Mouse (Mus musculus) Patski (cell line): Measurements from ENCODE around the gene Lpo. TPM values are rescaled to one million over a fixed set of nuclear protein-coding genes. Genes with fewer than 3 reads are reported as not detected.

ENCODE experiments used
- ATAC-seq: fragments of 100-300 bp; one replicate; pipeline ENCODE4 v1.8.0; 2021
- CTCF ChIA-PET: fragments of 350-600 bp; sonication (Branson Sonifier 250); formaldehyde crosslinking; loops from one replicate; lab custom pipeline; 2022; ENCODE audit warnings: inconsistent platforms; lab: Charles Lee
- POLR2A ChIA-PET: fragments of 350-600 bp; sonication (Branson Sonifier 250); formaldehyde crosslinking; loops from one replicate; lab custom pipeline; 2022; ENCODE audit warnings: antibody characterized with exemption, inconsistent platforms; lab: Charles Lee
- DNase-seq: peaks from one replicate; pipeline ENCODE4 v3.0.0-alpha.2; 2011; ENCODE audit warnings: low read depth, low spot score
- H3K27me3 ChIP-seq: fragments of 371-371 bp; one replicate; pipeline ENCODE4 v1.5.1; 2021
- CTCF ChIP-seq: fragments of 100-300 bp; IDR thresholded peaks from one replicate; pipeline ENCODE4 v1.5.1; 2021
- in situ Hi-C: fragments of 300-500 bp; cut with MboI; formaldehyde crosslinking; loops from 3 replicates; pipeline ENCODE4 v1.11.1; 2018; ENCODE audit warnings: low pct_unique_long_range_greater_than_20kb, mixed read lengths
- polyA plus RNA-seq: library from polyadenylated mRNA; unstranded; gene quantifications from one replicate; pipeline ENCODE4 v1.2.3, GENCODE M21; 2021

The Lpo gene
- polyA plus RNA-seq, 1 experiment from 2014 or later, result not detected

DNA sequence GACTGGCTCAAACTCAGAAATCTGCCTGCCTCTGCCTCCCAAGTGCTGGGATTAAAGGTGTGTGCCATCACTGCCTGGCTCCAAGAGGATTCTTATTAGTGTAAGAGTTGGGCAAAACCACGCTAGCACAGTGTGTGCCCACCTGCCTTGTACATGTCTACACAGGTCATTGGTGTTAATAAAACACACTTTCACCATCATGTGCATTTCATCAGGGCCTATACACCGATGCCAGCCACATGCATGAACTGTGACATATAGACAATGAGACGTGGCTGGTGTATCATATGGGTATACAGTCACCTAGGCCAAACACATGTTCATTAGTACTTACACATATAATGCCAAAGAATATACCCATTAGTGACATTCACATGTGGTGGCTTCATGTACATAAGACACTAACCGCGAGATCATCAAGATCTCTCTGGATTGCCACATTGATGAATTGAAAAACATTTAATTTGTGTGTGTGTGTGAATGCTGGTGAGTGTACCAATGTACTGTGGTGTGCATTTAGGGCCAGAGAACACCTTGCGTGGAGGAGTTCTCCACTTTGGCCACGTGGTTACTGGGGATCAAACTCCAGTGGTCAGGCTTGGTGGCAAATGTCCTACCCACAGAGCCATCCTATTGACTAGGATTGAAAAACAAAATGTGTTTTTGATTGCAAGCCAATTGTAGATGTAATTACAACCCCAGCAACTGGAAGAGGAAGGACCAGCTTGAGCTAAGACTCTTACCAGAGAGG lies 69.8 kb downstream of the Lpo start:
- H3K27me3 ChIP-seq, result peaks cover 13% of the 10 kb centered on the region
- POLR2A ChIA-PET, result no interaction called here
- DNase-seq (no peak), ATAC-seq (no peak)
- CTCF ChIA-PET, result no interaction called here
- in situ Hi-C loops, result no loop called here
- TF ChIP-seq CTCF, result no peak

DNA sequence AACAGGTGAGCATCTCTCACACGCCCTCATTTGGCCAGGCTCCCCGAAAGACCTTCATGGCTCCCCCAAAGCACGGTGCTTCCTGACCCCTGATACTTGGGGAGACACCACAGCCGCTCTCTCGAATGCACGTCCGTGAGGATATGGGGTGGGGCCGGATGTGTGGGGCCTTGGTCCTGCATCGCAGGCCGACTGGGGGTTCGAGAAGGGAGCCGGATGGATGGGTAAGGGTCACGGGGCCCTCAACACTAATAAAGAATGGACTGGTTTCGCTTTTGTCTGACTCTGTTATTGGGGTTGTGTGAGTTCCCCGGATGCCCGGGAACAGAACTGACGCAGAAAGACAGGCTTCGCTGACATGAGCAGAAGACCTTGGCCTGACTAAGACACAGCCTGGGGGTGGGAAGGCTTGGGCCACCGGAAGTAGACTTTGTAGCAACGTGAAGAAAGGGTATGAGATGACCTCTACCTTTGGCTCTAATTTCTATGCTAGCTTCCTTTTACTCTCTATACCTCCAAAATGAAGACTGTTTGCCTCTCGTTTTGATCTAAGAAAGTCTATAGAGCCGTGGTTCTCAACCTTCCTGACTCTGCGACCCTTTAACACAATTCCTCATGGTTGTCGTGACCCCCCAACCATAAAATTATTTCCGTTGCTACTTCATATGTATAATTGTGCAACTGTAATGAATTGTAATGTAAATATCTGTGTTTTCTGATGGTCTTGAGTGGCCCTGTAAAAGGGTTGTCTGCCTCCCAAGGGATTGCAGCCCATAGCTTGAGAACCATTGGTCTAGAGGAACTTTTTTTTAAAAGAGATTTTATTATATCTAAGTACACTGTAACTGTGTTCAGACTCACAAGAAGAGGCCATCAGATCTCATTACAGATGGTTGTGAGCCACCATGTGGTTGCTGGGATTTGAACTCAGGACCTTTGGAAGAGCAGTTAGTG lies 70.8 kb downstream of the Lpo start:
- no peak for TF ChIP-seq CTCF
- DNase-seq (no peak), ATAC-seq (no peak)
- H3K27me3 ChIP-seq, result peaks cover 6% of the 10 kb centered on the region
- ChIA-PET POLR2A (no interaction called here), CTCF (no interaction called here)
- in situ Hi-C loops, result no loop called here

Other genes with a start within 250 kb of the Lpo start
- 53.2 TPM for gene Mtmr4, start 236.1 kb downstream of the Lpo start, polyA plus RNA-seq
- gene Hsf5, start 211.1 kb downstream of the Lpo start, polyA plus RNA-seq, result 0.04 TPM
- 6.0 TPM for gene Rnf43, start 165.6 kb downstream of the Lpo start, polyA plus RNA-seq
- 99.6 TPM for gene Supt4a, start 90.7 kb downstream of the Lpo start, polyA plus RNA-seq
- gene Tspoap1, start 67.7 kb downstream of the Lpo start, polyA plus RNA-seq, result 9.5 TPM
- gene Mpo, start 34.7 kb downstream of the Lpo start, polyA plus RNA-seq, result not detected
- 6.0 TPM for gene Mks1, start 24.9 kb upstream of the Lpo start, polyA plus RNA-seq
- not detected for gene Epx, start 47.2 kb upstream of the Lpo start, polyA plus RNA-seq
- gene Olfr462, start 64.0 kb upstream of the Lpo start, polyA plus RNA-seq, result not detected
- not detected for gene Olfr463, start 69.1 kb upstream of the Lpo start, polyA plus RNA-seq
- gene Olfr464, start 92.7 kb upstream of the Lpo start, polyA plus RNA-seq, result not detected
- 150 TPM for gene Dynll2, start 159.2 kb upstream of the Lpo start, polyA plus RNA-seq
- gene Srsf1, start 219.1 kb upstream of the Lpo start, polyA plus RNA-seq, result 301 TPM
- gene Vezf1, start 240.0 kb upstream of the Lpo start, polyA plus RNA-seq, result 56.7 TPM